Mouse (Mus musculus) embryonic facial prominence, embryonic 14.5 days (tissue): ENCODE measurements around the gene Krtap10-4. TPM values are rescaled to one million over a fixed set of nuclear protein-coding genes. Genes with fewer than 3 reads are reported as not detected.
A peak's percentile ranks its signal among the peaks of the same experiment; 100 is the strongest.

Experiments used
- ATAC-seq: fragments of 200-750 bp; cut with Nextera tagmentation; 2 replicates; pipeline ENCODE4 v1.8.0; 2017; ENCODE audit warnings: low read depth, moderate number of reproducible peaks, moderate TSS enrichment
- DNase-seq: peaks from one replicate; pipeline ENCODE4 v3.0.0-alpha.2; 2015; ENCODE audit warnings: low spot score
- H3K27ac ChIP-seq: fragments of 300-500 bp; sonication (generic); replicated peaks from 2 replicates; pipeline ENCODE4 v1.5.1; 2014; ENCODE audit warnings: low read depth, mild to moderate bottlenecking, low read length, moderate library complexity
- H3K27me3 ChIP-seq: fragments of 300-500 bp; sonication (generic); replicated peaks from 2 replicates; pipeline ENCODE4 v1.6.1; 2014; ENCODE audit warnings: low read length; ENCODE audit not compliant: control insufficient read depth, insufficient read depth
- H3K36me3 ChIP-seq: fragments of 300-500 bp; sonication (generic); 2 replicates; pipeline ENCODE4 v1.6.1; 2014; ENCODE audit warnings: low read length, mixed read lengths; ENCODE audit not compliant: control insufficient read depth, insufficient read depth
- H3K4me1 ChIP-seq: fragments of 300-500 bp; sonication (generic); 2 replicates; pipeline ENCODE4 v1.6.1; 2014; ENCODE audit warnings: antibody characterized with exemption, low read length; ENCODE audit not compliant: control insufficient read depth, insufficient read depth
- H3K4me2 ChIP-seq: fragments of 300-500 bp; sonication (generic); 2 replicates; pipeline ENCODE4 v1.6.1; 2014; ENCODE audit warnings: low read depth, mild to moderate bottlenecking, low read length, moderate library complexity, mixed read lengths
- H3K4me3 ChIP-seq: fragments of 300-500 bp; sonication (generic); 2 replicates; pipeline ENCODE4 v1.5.1; 2014; ENCODE audit warnings: low read depth, mild to moderate bottlenecking, low read length
- H3K9ac ChIP-seq: fragments of 300-500 bp; sonication (generic); 2 replicates; pipeline ENCODE4 v1.6.1; 2014; ENCODE audit warnings: low read depth, mild to moderate bottlenecking, low read length, moderate library complexity, mixed read lengths
- H3K9me3 ChIP-seq: fragments of 300-500 bp; sonication (generic); 2 replicates; pipeline ENCODE4 v1.6.1; 2016; ENCODE audit warnings: low read length; ENCODE audit not compliant: control insufficient read depth
- whole genome bisulfite sequencing: fragments of 180-500 bp; shearing (Covaris S2); extraction: QIAGEN DNeasy Blood & Tissue Kit; methylation state at CpG from one replicate; pipeline ENCODE4 v1.1.7; 2014; 5-methylcytosine and 5-hydroxymethylcytosine counted together
- polyA plus RNA-seq: library from polyadenylated mRNA; unstranded; fragments of >200 nt; fragmentation: Nextera tagmentation; extraction: Ambion mirVana; gene quantifications from 2 replicates; pipeline ENCODE4 v1.2.1, GENCODE M21; 2014

The Krtap10-4 gene
- not detected in 2 replicates for polyA plus RNA-seq

DNA sequence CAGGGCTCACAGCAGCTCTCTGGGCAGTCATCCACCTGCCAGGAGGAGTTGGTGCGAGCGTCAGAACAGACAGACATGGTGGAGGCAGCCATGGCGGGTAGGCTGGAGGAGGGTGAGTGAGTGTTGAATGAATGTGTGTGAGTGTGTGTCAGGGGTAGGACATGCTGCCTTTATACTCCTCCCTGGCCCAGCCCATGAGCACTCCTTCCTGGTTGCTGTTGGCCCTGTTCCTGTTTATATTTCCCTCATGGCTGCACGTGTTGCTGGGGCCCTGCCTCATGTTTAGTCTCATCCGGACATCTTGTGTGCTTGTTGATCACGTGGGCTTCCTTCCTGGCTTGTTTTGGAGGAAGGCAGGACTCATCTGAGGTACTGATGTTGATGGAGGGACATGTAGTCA, at the start of gene Krtap10-4:
Gene Krtap10-4, minus strand, starts transcription at position 145 of the 400 bp plus-strand sequence.
- H3K4me1 ChIP-seq: no peaks in the 10 kb centered on the region
- 49% methylated on average over 3 of the region's 6 CpGs for WGBS
- no peaks in the 10 kb centered on the region for H3K27me3 ChIP-seq
- H3K4me2 ChIP-seq: no peak within 1 kb of the TSS
- DNase-seq (no peak), ATAC-seq (no peak)
- H3K27ac ChIP-seq: no peak within 1 kb of the TSS
- 0 out of 2 replicates have a peak, but pooled peaks cover 4% of the 10 kb centered on the region for H3K9me3 ChIP-seq
- H3K4me3 ChIP-seq: no peak within 1 kb of the TSS
- H3K9ac ChIP-seq: no peak within 1 kb of the TSS
- H3K36me3 ChIP-seq: no peaks in the 10 kb centered on the region

DNA sequence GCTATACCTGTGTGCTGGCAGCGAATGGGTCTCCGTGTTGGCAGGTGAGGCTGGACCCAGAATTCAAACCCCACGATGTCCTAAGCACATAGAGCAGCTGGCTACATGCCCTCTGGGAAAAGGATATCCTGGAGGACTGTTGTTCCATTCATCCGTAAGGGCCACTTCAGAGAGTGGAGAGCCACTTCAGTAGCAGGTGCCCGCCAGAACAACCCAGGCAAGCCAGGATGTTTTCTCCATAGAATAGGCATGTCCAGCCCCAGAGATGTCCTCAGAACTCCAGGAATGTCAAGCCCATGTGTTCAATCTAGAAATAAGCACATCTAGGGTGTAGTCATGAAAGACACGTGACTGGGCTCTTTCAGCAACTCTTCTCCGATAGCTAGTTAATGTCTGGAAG, 42.8 kb upstream of the Krtap10-4 start:
- Histone ChIP-seq H3K27ac (no peak overlapping the region), H3K36me3 (no peaks in the 10 kb centered on the region), H3K9me3 (no peaks in the 10 kb centered on the region), H3K27me3 (no peaks in the 10 kb centered on the region), H3K4me1 (no peaks in the 10 kb centered on the region), H3K9ac (no peak overlapping the region), H3K4me3 (no peak overlapping the region), H3K4me2 (no peak overlapping the region)
- 88% methylated on average over 7 of the region's 7 CpGs for WGBS
- DNase-seq: no peak
- no peak for ATAC-seq

DNA sequence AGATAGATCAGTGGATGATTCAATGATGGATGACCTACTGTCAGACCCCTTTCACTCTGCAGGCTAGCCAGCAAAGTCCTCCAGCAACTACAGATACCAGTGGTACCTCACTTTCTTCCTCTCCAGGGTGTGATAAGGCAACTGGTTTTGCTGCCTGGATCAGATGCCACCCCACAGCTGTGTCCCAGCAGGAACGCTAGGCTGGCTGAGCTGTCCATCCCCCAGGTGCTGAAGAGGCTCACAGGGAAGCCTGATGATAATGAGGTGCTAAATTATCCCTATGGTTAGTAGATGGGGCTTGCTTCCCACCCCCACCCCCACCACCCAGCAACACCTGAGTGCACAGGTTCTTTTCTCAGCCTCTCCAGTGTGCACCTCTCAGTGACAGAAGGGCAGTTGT, 40.7 kb upstream of the Krtap10-4 start:
- Histone ChIP-seq H3K27ac (no peak overlapping the region), H3K9me3 (no peaks in the 10 kb centered on the region), H3K9ac (no peak overlapping the region), H3K4me3 (no peak overlapping the region), H3K36me3 (no peaks in the 10 kb centered on the region), H3K27me3 (no peaks in the 10 kb centered on the region), H3K4me1 (no peaks in the 10 kb centered on the region), H3K4me2 (no peak overlapping the region)
- ATAC-seq (no peak), DNase-seq (no peak)
- 0% methylated on average over 1 of the region's 1 CpGs for WGBS

DNA sequence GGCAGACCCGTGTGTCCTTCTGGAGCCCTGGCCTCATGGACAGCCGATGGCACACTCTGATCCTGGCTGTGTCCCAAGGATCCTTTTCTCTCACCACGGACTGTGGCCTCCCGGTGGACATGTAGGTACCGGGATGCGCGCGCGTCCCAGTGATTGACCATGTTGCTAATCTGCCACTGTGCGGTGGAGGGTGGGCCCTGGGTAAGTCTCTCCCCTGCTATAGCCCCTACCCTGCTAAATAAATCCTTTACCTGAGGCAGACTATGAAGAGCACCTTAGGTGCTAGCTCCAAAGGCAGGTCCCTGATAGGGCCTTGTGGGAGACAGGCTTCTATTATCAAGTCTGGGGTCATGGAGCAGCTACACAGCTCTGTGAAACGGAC, 37.9 kb upstream of the Krtap10-4 start:
- WGBS: 29% methylated on average over 11 of the region's 11 CpGs
- H3K27me3 ChIP-seq: no peaks in the 10 kb centered on the region
- ATAC-seq: no peak
- no peaks in the 10 kb centered on the region for H3K9me3 ChIP-seq
- H3K36me3 ChIP-seq: no peaks in the 10 kb centered on the region
- H3K27ac ChIP-seq: no peak overlapping the region
- peak overlapping the region; percentile 39 for H3K4me2 ChIP-seq
- H3K4me3 ChIP-seq: peak overlapping the region; percentile 12; the same call in 1 of the 2 replicates
- DNase-seq: no peak
- H3K4me1 ChIP-seq: no peaks in the 10 kb centered on the region
- H3K9ac ChIP-seq: no peak overlapping the region

DNA sequence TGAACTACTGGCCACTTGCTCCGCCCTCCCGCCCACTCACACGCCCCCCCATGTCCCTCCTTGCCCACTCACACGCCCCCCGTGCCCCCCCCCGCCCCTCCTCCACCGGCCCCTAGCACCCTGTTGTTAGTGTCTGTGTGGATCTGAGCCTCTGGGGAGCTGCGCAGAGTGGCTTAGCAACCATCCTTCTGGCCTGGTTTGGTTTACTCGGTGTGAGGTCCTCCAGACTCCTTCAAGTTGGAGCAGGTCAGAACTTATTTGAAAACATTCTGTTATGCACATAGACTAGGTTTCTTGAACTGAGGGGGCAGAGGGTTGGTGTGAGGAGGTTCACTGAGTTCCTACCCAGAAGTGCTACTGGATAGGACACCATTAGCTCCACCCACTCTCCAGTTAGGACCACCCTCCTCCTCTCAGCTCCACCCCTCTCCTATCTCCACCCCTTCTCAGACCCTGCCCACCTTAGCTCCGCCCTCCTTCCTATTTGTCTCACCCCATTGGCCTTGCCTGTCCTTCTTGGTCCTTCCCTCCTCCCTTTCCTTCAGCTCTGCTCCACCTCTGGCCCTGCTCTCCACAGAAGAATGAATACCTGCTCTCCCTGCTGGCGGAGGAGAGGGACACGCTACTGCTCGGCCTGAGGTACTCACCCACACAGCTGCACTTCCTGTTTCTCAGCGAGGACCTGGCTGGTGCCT, 37.3 kb upstream of the Krtap10-4 start:
- Histone ChIP-seq H3K4me2 (peak overlapping the region; percentile 39), H3K27ac (0 out of 2 replicates have a peak overlapping the region, but pooled peaks have one; percentile 21), H3K27me3 (no peaks in the 10 kb centered on the region), H3K4me1 (no peaks in the 10 kb centered on the region), H3K36me3 (no peaks in the 10 kb centered on the region), H3K4me3 (peak overlapping the region; percentile 12; the same call in 1 of the 2 replicates), H3K9me3 (no peaks in the 10 kb centered on the region), H3K9ac (no peak overlapping the region)
- WGBS: 36% methylated on average over 13 of the region's 14 CpGs
- DNase-seq (peak; percentile 53), ATAC-seq (peak; percentile 87)

DNA sequence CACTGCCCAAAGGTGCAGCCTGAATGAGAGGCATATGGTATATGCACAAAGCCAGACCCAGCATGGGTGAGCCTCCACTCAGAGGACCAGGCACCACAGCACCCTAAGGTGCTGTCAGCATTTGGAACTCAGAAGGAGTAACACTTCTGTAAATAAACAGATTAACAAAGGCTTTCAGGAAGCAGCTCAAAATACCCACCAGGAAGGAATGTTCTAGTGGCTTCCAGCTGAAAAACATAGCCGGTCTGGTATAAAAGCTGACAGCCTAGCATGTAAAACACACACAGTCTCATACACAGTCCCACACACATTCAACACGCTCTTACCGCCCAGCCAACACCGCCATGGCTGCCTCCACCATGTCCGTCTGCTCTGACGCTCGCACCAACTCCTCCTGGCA, 34.8 kb upstream of the Krtap10-4 start, which contains the start of gene Gm3285:
Gene Gm3285, plus strand, starts transcription at position 301 of the 400 bp plus-strand sequence.
- WGBS: 44% methylated on average over 7 of the region's 7 CpGs
- Histone ChIP-seq H3K9ac (no peak within 1 kb of the TSS), H3K4me3 (no peak within 1 kb of the TSS), H3K4me2 (no peak within 1 kb of the TSS), H3K36me3 (no peaks in the 10 kb centered on the region), H3K27ac (no peak within 1 kb of the TSS), H3K9me3 (no peaks in the 10 kb centered on the region), H3K4me1 (no peaks in the 10 kb centered on the region), H3K27me3 (no peaks in the 10 kb centered on the region)
- ATAC-seq: no peak
- no peak for DNase-seq

DNA sequence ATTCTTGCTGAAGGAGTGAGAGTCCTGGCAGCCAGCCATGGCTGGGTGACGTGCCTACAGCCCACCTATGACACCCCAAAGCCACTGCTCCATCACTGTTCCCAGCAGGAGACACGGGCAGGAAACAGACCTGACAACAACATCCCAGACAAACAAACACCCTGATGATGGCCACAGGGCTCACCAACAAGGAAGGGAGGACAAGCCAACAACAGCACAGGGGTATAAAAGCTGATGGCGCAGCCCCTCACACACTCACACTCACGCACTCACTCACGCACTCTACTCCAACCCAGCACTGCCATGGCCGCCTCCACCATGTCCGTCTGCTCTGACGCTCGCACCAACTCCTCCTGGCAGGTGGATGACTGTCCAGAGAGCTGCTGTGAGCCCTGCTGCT, 25.7 kb upstream of the Krtap10-4 start, which contains the start of gene Gm10318:
Gene Gm10318, plus strand, starts transcription at position 301 of the 400 bp plus-strand sequence.
- DNase-seq (no peak), ATAC-seq (no peak)
- 65% methylated on average over 9 of the region's 9 CpGs for WGBS
- H3K36me3 ChIP-seq: no peaks in the 10 kb centered on the region
- H3K4me3 ChIP-seq: no peak within 1 kb of the TSS
- H3K27me3 ChIP-seq: no peaks in the 10 kb centered on the region
- no peak within 1 kb of the TSS for H3K27ac ChIP-seq
- H3K9me3 ChIP-seq: no peaks in the 10 kb centered on the region
- no peaks in the 10 kb centered on the region for H3K4me1 ChIP-seq
- H3K4me2 ChIP-seq: no peak within 1 kb of the TSS
- H3K9ac ChIP-seq: no peak within 1 kb of the TSS

DNA sequence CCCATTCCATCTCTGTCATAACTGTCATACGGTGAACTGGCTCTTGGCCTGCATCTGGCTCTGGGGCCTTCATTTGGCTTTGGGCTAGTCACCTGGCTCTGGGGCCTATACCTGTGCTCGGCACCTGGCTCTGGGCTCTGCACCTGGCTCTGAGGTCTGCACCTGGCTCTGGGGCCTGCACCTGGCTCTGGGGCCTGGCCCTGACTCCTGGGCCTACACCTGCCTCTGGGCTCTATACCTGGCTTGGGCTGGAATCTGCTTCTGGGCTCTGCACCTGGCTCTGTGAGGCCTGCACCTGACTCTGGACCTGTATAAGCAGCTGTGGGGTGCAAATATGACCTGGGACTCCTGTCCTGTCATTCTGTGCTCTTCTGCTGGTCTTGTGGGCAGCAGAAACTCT, 20.6 kb upstream of the Krtap10-4 start:
- H3K9ac ChIP-seq: no peak overlapping the region
- no peaks in the 10 kb centered on the region for H3K36me3 ChIP-seq
- ATAC-seq (no peak; the same call in 1 of the 2 replicates), DNase-seq (no peak)
- no peak overlapping the region for H3K4me2 ChIP-seq
- H3K4me1 ChIP-seq: no peaks in the 10 kb centered on the region
- no peaks in the 10 kb centered on the region for H3K27me3 ChIP-seq
- H3K27ac ChIP-seq: no peak overlapping the region
- WGBS: 80% methylated on average over 2 of the region's 2 CpGs
- peaks cover 17% of the 10 kb centered on the region; the same call in 1 of the 2 replicates for H3K9me3 ChIP-seq
- no peak overlapping the region for H3K4me3 ChIP-seq

DNA sequence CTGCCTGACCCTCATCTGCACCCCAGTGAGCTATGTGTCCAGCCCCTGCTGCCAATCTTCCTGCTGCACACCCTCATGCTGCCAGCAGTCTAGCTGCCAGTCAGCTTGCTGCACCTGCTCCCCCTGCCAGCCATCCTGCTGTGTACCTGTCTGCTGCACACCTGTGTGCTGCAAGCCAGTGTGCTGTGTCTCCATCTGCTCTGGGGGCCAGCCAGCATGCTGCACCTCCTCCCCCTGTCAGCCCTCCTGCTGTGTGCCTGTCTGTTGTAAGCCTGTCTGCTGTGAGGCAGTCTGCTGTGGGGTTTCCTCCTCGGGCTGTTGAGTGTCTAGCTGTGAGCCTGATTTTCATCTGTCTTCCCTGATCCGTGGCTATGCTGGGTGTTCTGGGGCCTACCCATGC, 20.1 kb upstream of the Krtap10-4 start:
- H3K9me3 ChIP-seq: peaks cover 17% of the 10 kb centered on the region; the same call in 1 of the 2 replicates
- ATAC-seq: no peak
- H3K27me3 ChIP-seq: no peaks in the 10 kb centered on the region
- WGBS: 4% methylated on average over 2 of the region's 2 CpGs
- no peak overlapping the region for H3K9ac ChIP-seq
- no peak overlapping the region for H3K4me3 ChIP-seq
- no peaks in the 10 kb centered on the region for H3K4me1 ChIP-seq
- no peak overlapping the region for H3K27ac ChIP-seq
- no peaks in the 10 kb centered on the region for H3K36me3 ChIP-seq
- DNase-seq: no peak
- no peak overlapping the region for H3K4me2 ChIP-seq
